Mouse (Mus musculus): ENCODE results near the gene Ppm1h. TPM values are rescaled to one million over a fixed set of nuclear protein-coding genes. Genes with fewer than 3 reads are reported as not detected.

The Ppm1h gene
- polyA plus RNA-seq, 1 experiment from 2014 or later: 26.0 TPM

DNA sequence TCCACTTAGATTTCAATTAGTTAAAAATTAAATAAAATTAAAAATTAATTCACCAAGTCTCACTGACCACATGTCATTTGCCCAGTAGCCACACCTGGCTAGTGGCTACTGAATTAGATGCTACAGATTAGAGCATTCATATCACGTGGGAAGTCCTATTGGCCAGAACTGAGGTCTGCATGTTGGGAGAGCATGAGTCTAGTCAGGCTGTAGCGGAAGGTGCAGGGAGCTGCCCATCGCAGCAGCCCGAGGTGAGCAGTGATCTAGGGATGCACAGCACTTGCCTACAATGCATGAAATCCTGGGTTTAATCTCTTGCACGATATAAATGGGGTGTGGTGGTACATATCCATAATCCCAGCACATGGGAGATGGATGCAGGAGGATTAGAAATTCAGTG lies 206.7 kb downstream of the Ppm1h start:
- no peak for ATAC-seq
- in situ Hi-C loops (cut with MboI; ENCODE audit: low pct_unique_long_range_greater_than_20kb): no loop called here
- CTCF ChIA-PET: no interaction called here
- DNase-seq (ENCODE audit: low read depth, low spot score): no peak
- no peak for TF ChIP-seq CTCF (IDR thresholded peaks at IDR 0.05)
- POLR2A ChIA-PET: interaction anchor here (0.9 to 1.5 kb wide), 2 partner anchors 13 to 54 kb away, joined by 4 to 6 read pairs; no protein-coding TSS in a partner anchor
- no peaks in the 10 kb centered on the region for H3K27me3 ChIP-seq

DNA sequence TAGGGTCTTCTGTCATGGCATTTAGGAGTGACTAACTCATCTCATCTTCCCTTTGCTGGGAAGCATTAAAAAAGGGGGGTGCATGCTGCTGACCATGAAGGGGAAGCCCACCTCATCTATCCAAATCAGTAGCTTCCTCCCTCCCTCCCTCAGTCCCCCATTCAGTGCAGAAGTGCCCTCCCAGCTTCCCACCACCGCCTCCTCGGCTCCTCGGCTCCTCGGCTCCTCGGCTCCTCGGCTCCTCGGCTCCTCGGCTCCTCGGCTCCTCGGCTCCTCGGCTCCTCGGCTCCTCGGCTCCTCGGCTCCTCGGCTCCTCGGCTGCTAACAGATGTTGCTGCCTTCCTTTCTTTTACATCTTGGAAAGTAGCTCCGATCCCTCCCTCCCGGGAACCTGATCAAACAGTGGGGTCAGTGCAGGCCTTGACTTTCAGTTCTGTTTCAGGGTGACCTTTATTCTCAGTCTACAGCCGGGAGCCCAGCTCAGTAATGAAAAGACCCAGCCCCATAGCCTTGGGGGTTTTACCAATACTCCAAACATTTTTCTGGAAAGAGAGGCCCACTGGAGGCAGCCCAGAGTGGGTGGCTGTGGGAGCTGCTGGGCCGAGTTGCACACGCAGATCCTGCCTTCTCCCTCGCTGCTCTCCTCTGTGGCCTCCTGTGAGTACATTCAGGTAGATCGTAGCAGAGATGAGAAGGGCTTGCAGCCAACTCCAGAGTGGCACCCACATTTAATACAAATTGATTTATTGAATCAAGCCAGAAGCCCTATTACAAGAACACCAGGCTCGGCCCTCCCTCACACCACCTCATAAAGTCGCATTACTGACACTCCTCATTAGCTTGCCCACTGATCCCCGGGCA lies 207.7 kb downstream of the Ppm1h start:
- CTCF ChIA-PET: interaction anchor here (1.4 kb wide), 2 partner anchors 31 to 79 kb away, joined by 5 read pairs; no protein-coding TSS in a partner anchor
- DNase-seq (ENCODE audit: low read depth, low spot score): no peak
- TF ChIP-seq CTCF (IDR thresholded peaks at IDR 0.05): no peak
- in situ Hi-C loops (cut with MboI; ENCODE audit: low pct_unique_long_range_greater_than_20kb): no loop called here
- H3K27me3 ChIP-seq: no peaks in the 10 kb centered on the region
- ATAC-seq: no peak
- POLR2A ChIA-PET: interaction anchor here (1.0 kb wide), 1 partner anchor 79 kb away, joined by 3 read pairs; no protein-coding TSS in a partner anchor

DNA sequence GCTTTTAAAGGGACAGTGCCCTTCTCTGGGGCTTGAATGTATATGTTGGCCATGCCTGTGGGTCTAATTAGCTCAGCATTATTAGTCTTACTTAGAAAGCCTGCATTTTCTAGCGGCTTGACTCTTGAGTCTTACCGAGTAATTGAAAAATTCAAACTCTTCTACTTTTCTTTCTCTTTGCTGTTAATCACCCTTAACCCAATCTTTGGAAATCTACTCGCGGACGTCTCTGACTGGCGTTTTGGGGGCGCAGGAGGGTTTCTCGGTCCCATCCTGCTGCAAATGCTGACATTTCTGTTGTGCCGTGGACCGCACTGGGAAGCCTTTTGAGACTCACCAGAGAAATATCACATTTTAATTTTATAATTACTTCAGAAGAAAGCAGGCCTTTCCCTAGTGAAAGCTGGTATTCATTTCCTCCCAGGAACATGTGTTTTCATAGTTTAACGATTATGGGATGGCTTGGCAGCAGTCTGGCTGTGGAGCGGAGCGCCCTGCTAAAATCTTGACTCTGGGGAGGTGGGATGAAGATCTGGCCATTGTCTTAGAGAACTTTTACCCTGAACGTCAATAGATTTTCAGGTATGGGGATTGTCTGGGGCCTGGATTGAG lies 208.5 kb downstream of the Ppm1h start:
- TF ChIP-seq CTCF (IDR thresholded peaks at IDR 0.05): no peak
- DNase-seq (ENCODE audit: low read depth, low spot score): no peak

DNA sequence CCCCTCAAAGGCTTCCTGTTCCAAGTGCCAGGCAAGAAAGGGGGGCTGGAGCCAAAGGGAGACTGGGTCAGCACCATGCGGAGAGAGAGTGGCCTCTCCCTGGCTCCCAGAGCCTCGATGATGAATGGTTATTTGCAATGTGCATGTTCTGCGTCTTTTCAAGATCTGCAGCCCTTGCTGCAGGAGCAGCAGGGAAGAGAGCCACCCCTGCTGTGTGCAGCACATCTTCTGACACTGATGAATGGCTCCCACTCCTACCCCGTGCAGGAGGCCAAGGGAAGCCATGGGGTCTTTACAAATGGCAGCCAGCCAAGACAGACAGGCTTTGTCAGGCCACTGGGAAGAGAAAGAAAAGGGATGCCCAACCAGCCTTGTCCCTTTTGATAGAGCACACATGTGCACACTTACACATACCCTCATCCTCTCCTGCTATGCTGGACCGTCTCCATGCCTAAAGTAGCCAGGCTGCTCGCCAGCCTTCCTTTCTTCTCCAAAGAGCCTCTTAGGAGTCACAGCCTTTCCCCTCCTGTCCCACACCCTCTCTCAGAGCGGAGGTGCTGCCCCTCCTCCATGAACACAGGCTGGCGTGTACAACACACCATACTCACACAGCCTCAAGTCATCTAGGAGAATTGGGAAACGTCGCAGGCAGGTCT lies 209.1 kb downstream of the Ppm1h start:
- CTCF ChIA-PET: interaction anchor here (1.4 to 2.7 kb wide), 2 partner anchors 80 to 81 kb away, joined by 5 to 8 read pairs; no protein-coding TSS in a partner anchor

More for the DNA sequence above, 208.5 kb downstream of the Ppm1h start:
- in situ Hi-C loops (cut with MboI; ENCODE audit: low pct_unique_long_range_greater_than_20kb): no loop called here
- ChIA-PET POLR2A (interaction anchor here (1.0 kb wide), 1 partner anchor 80 kb away, joined by 3 read pairs; no protein-coding TSS in a partner anchor), CTCF (interaction anchor here (1.4 kb wide), 2 partner anchors 31 to 80 kb away, joined by 5 read pairs; no protein-coding TSS in a partner anchor)
- no peak for ATAC-seq
- H3K27me3 ChIP-seq: no peaks in the 10 kb centered on the region

DNA sequence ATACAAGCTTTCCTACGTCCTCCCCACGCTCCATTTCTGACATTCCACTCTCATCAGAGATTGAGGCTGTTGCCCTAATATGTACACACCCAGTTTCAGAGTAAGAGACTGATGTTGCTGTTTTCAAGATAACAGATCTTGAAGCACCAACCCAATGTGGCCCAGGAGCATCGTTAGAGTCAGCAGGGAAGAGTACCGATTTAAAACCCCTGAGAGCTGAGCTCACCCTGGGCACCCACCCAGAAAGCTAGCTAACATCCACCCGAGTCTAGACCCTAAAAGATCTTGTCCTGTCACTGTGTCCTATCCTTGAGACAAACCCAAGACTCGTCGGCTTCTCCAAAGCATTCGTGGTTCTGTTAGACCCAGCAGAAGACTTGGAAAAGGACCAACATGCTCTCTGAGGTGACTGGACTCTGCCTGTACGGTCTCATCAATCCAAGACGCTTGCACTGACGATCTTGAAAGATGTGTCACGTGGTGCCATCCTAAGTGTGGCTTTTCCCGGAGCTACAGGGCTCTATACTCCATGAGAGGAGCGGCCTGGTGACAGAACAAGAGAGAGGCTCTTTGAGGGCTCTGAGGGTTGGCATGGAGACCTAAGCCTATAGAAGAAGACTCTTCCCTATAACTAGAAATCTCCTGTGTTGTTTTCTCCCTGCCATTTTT lies 212.3 kb downstream of the Ppm1h start:
- no peak for DNase-seq (ENCODE audit: low read depth, low spot score)
- H3K27me3 ChIP-seq: no peaks in the 10 kb centered on the region

More for the DNA sequence above, 209.1 kb downstream of the Ppm1h start:
- in situ Hi-C loops (cut with MboI; ENCODE audit: low pct_unique_long_range_greater_than_20kb): no loop called here
- ATAC-seq (no peak), DNase-seq (ENCODE audit: low read depth, low spot score) (no peak)
- TF ChIP-seq CTCF (IDR thresholded peaks at IDR 0.05): no peak
- H3K27me3 ChIP-seq: no peaks in the 10 kb centered on the region
- POLR2A ChIA-PET: no interaction called here

DNA sequence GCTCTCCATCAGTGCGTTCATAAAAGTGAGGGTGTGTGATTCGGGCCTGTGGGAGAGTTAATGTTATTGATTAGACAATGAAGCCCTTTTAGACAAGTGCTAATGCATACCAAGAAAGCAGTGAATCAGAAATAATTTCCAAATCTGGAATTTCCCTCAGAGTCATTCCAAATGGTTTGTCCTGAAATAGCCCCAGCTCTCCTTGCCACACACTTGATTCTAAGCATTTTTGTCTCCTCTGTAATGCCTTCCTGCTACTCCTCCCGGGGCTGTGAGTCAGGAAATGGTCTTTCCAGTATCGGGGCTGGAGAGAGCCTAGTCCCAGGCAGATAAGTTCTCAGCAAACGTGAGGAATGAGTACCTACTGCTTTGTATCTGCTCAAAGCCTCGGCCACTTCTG lies 212.9 kb downstream of the Ppm1h start:
- in situ Hi-C loops (cut with MboI; ENCODE audit: low pct_unique_long_range_greater_than_20kb): no loop called here
- peak; percentile 58 for DNase-seq (ENCODE audit: low read depth, low spot score)
- ChIA-PET CTCF (interaction anchor here (1.1 to 1.2 kb wide), 2 partner anchors 36 to 43 kb away, joined by 3 to 4 read pairs; no protein-coding TSS in a partner anchor), POLR2A (interaction anchor here (1.0 kb wide), 2 partner anchors 65 to 93 kb away, joined by 3 read pairs; no protein-coding TSS in a partner anchor)
- H3K27me3 ChIP-seq: no peaks in the 10 kb centered on the region
- no peak for TF ChIP-seq CTCF (IDR thresholded peaks at IDR 0.05)
- peak; percentile 45 for ATAC-seq

More for the DNA sequence above, 212.3 kb downstream of the Ppm1h start:
- CTCF ChIA-PET: interaction anchor here (1.2 to 2.7 kb wide), 2 partner anchors 36 to 83 kb away, joined by 3 to 8 read pairs; no protein-coding TSS in a partner anchor
- no peak for TF ChIP-seq CTCF (IDR thresholded peaks at IDR 0.05)
- in situ Hi-C loops (cut with MboI; ENCODE audit: low pct_unique_long_range_greater_than_20kb): no loop called here
- POLR2A ChIA-PET: interaction anchor here (1.0 kb wide), 2 partner anchors 64 to 94 kb away, joined by 3 read pairs; no protein-coding TSS in a partner anchor
- ATAC-seq: no peak

DNA sequence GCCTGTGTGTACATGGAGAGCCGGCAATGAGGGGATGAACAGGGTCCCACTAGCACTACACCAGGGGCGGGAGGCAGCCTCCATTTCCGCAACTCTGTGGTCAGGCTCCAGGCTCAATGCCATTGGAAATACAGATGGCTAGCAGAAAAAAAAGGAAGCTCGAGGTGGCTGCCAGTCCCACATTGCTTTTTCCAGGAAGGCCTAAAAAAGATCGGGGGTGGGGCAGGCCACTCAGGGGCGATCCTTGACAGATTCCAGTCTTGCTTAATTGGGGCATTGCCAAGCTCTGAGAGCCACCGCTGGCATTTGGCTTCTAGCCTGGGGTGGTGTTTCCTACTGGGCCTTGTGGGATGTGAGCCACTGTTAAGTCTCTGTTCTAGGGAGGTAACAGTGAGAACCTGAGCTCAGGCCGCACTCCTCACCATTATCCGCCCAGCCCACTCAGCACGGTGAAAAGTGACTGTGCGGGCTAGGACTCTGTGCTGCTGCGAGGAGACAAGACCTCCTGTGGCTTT lies 216.1 kb downstream of the Ppm1h start:
- TF ChIP-seq CTCF (IDR thresholded peaks at IDR 0.05): no peak
- peak; percentile 70 for ATAC-seq
- no peaks in the 10 kb centered on the region for H3K27me3 ChIP-seq
- ChIA-PET POLR2A (interaction anchor here (0.6 to 2.2 kb wide), 9 partner anchors 12 to 90 kb away, joined by 3 to 6 read pairs (median 4); no protein-coding TSS in a partner anchor), CTCF (interaction anchor here (0.9 to 2.4 kb wide), 14 partner anchors 9 to 106 kb away, joined by 3 to 14 read pairs (median 3); no protein-coding TSS in a partner anchor)
- peak; percentile 75 for DNase-seq (ENCODE audit: low read depth, low spot score)
- in situ Hi-C loops (cut with MboI; ENCODE audit: low pct_unique_long_range_greater_than_20kb): loop anchor here (5.0 kb wide), 2 partner anchors 87 to 88 kb away; no protein-coding TSS in a partner anchor

DNA sequence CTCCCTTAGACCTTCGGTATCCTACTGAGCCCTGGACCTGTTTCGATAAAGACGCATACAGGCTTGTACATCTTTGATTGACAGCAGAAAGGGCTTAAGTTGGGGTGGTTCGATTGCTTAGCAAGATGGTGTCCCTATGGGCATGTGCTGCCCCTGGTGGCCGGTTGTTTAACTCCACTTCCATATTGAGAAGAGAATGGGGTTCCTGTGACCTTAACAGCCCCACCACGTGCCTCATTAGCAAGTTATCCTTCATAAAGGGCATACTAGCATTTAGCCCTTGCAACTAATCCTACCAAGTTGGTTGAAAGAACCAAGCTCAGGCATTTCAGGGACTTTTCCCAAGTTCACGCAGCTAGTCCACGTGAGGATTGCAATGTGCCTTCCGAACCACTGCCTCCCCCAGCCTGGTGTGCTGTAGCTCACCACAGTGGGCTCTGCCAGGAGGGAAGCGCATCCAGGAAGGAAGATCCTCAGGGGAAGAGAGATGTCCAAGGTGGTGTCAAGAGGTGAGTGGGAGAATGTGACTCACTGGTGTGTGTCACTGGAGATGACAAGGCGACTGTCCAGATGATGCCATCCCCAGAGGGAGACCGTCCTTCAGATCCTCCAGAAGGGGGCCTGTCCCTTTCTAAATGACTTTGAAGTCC lies 216.7 kb downstream of the Ppm1h start:
- ATAC-seq (peak; percentile 72), DNase-seq (ENCODE audit: low read depth, low spot score) (peak; percentile 56)
- peak; percentile 70 for TF ChIP-seq CTCF (IDR thresholded peaks at IDR 0.05)

DNA sequence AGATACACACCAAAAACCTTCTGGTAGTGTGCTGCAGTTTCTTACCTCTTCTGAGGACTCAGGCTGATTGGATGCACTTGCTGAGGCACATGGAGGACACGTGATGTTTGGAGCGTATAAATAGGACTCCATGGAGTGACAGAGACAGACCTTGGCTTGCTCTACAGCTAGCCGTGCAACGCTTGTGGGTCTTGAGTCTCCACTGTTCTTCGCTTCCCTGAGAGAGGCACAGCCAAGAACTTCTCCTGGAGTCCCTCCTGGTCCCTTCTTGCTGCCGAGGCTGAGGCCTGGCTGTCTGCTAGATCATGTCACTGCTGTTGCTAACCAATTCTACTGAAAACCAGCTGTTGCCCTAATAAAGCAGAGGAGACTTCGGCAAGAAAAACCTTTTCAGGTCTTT lies 221.4 kb downstream of the Ppm1h start:
- ChIA-PET CTCF (no interaction called here), POLR2A (no interaction called here)
- in situ Hi-C loops (cut with MboI; ENCODE audit: low pct_unique_long_range_greater_than_20kb): loop anchor here (5.0 kb wide), 2 partner anchors 82 to 93 kb away; no protein-coding TSS in a partner anchor
- TF ChIP-seq CTCF (IDR thresholded peaks at IDR 0.05): no peak
- no peak for ATAC-seq
- DNase-seq (ENCODE audit: low read depth, low spot score): no peak
- H3K27me3 ChIP-seq: no peaks in the 10 kb centered on the region

More for the DNA sequence above, 216.7 kb downstream of the Ppm1h start:
- in situ Hi-C loops (cut with MboI; ENCODE audit: low pct_unique_long_range_greater_than_20kb): loop anchor here (5.0 kb wide), 2 partner anchors 87 to 88 kb away; no protein-coding TSS in a partner anchor
- H3K27me3 ChIP-seq: no peaks in the 10 kb centered on the region
- CTCF ChIA-PET: interaction anchor here (0.9 to 2.4 kb wide), 15 partner anchors 8 to 106 kb away, joined by 3 to 14 read pairs (median 3); no protein-coding TSS in a partner anchor
- POLR2A ChIA-PET: interaction anchor here (0.8 to 2.2 kb wide), 8 partner anchors 12 to 90 kb away, joined by 3 to 6 read pairs (median 4); no protein-coding TSS in a partner anchor
